Mouse (Mus musculus): ENCODE data around the gene Lef1. TPM values are rescaled to one million over a fixed set of nuclear protein-coding genes. Genes with fewer than 3 reads are reported as not detected.

Gene Lef1
- total RNA-seq, 2 experiments from 2014 or later, result 0.23 to 47.8 TPM

DNA sequence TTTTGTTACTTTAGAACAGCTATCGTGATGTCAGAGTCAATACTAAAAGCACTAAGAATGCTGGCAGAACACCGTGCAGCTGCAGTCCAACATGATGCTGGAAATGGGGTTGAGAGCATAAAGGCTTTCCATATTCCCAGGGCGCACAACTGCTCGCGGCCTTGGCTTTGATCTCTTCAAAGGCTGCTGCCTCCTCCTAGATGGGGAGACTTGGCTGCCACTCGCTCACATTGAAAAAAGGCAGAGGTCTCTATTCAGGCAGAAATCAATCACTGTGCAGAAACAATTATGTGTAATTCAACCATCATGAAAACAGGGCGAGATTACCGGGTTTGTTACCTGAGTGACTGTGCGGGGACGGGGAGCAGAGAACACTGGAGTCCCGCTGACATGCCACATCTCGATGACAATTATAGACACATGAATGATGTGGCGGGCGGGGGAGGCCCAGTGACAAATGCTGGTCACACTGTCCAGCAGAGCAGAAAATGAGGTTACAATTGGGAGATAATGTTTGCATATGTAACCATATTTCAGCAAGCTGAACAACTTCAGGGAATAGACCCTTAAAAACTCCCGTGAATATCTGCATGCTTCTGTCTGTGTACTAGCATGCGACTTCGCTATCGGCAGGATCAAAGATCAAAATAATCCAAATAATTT lies 27.0 kb downstream of the Lef1 start:
- ATAC-seq (replicated peaks; ENCODE audit: low FRiP score, low TSS enrichment, poor library complexity, severe bottlenecking), result no peak

GRCm38 (mm10) chr3:131138224-131138623 lies 28.0 kb downstream of the Lef1 start:
- no peak for ATAC-seq (replicated peaks; ENCODE audit: low FRiP score, low TSS enrichment, poor library complexity, severe bottlenecking)

DNA sequence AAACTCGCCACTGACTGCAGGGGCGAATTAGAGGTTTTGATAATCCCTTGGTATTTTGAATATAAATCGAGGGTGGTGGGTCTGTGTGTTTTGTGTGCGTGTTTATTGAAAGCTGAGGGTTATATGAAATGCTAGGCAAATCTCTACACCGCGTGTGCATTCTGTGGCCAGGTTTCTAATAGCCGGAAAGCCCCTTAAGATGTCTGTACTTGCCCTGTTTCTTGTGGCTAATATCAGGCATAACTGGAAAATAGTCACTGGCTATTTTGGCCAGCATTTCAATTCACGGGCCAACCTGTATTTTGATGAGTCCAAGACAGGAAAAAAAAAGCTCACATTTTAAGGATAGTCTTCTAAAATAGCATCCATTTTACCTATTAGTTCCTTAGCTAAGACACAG lies 28.5 kb downstream of the Lef1 start:
- no peak for ATAC-seq (replicated peaks; ENCODE audit: low FRiP score, low TSS enrichment, poor library complexity, severe bottlenecking)

DNA sequence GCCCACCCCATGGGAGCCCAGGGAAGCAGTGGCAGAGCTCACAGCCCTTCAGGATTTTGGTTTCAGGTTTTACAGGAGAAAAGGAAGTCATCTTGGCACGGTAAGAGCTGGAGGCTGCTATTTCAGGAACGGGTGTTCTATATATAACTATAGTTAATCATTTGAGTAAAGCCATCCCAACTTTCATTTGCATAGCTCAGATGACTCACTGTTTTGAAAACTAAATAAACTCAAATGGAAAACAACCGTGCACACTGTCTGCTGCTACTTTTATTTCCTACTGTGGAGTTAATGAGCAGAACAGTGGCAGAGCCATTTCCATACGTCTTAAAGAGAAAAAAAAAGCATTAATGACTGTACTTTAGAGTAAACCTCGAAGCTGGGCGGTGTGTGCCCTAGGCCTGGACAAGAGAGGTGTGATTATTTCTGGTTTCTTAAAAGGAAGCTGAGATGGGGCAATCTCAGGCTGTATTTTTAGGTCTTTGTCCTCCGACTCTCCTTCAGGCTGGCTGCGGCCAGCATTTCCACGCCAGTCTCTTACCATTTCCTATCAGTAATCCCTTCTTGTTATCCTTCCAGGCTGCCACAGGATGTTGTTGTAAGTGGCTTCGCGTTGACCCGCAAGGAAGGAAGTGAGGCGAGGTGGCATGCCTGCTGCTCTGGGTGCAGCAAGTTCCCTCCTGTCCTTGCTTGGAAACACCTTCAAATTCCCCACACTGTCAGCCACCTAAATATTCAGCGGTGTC lies 29.2 kb downstream of the Lef1 start:
- no peak for ATAC-seq (replicated peaks; ENCODE audit: low FRiP score, low TSS enrichment, poor library complexity, severe bottlenecking)

GRCm38 (mm10) chr3:131140091-131140462 lies 29.8 kb downstream of the Lef1 start:
- ATAC-seq (replicated peaks; ENCODE audit: low FRiP score, low TSS enrichment, poor library complexity, severe bottlenecking), result no peak

DNA sequence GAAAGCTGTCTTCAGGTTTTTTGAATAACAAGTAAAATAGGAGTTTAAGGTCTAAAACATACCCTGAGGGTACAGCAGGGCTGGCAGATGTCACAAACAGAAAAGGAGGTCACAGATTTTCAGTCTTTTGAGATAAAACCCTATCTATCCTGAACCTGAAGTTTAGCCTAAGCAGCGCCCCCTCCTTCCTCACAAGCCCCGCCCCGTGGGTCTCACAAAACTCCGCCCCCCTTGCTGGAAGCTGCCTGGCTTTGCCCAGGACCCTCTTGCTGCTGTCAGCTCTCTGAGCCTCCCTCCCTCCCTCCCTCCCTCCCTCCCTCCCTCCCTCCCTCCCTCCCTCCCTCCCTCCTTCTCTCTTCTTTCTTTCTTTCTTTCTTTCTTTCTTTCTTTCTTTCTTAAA lies 31.3 kb downstream of the Lef1 start:
- ATAC-seq (replicated peaks; ENCODE audit: low FRiP score, low TSS enrichment, poor library complexity, severe bottlenecking), result no peak

DNA sequence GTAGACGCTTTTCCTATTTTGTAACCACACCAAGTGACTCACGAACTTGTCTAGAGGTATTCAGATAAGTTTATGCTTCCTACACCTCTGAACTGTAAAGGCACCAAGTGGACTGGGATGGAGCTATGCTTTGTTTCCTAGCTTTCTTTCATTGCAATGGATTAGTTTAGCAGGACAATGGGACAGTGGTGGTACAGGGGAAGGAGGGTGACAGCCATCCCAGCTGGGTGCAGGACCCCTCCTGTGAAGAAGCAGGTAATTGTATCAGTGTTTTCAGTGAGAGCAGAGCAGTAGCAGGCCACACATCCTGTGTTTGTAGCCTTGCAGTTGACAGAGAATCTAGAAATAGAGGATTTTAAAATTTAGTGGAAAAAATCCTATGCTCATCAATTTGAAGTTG lies 34.0 kb downstream of the Lef1 start:
- ATAC-seq (replicated peaks; ENCODE audit: low FRiP score, low TSS enrichment, poor library complexity, severe bottlenecking), result no peak

DNA sequence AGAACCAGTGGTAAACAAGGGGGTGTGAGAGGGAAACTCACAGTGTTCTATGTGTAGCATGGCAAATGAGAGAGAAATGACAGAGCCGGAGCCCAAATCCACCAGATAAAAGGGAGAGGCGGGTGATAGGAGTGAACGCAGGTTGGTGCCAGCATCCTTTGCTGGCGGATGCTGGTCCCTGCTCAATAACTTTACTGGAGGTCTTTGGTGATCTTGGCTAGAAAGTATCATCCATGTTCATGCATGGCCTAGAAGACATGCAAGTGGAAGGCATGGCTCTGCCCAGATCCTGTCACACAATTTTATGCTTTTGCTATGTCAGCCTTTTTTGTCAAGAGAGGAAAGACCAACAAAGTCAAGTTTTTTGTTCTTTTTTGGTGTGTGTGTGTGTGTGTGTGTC lies 42.6 kb downstream of the Lef1 start:
- no peak for ATAC-seq (replicated peaks; ENCODE audit: low FRiP score, low TSS enrichment, poor library complexity, severe bottlenecking)

DNA sequence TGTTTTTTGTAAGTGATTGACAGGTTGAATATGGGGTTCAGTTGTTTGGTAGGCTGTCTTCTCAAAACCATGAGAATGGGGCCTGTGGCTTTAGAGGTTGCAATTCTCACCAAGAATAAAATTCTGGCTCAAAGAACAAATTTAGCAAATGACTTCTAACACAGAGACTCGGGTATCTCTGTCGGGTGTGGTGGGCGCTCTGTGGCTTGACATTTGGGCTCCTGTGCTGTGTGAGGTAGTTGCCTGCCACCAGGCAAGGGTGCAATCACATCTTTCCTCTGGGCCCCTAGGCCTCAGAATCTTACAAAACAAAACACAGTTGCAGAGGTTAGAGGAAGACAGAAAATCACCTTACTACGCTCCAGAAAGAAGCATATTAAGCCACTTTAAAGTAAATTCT lies 43.6 kb downstream of the Lef1 start:
- ATAC-seq (replicated peaks; ENCODE audit: low FRiP score, low TSS enrichment, poor library complexity, severe bottlenecking), result no peak

GRCm38 (mm10) chr3:131154576-131154975 lies 44.3 kb downstream of the Lef1 start:
- no peak for ATAC-seq (replicated peaks; ENCODE audit: low FRiP score, low TSS enrichment, poor library complexity, severe bottlenecking)

- no peak for ATAC-seq (replicated peaks; ENCODE audit: low FRiP score, low TSS enrichment, poor library complexity, severe bottlenecking)
Observed at GRCm38 (mm10) chr3:131155066-131155465, 44.8 kb downstream of the Lef1 start.

DNA sequence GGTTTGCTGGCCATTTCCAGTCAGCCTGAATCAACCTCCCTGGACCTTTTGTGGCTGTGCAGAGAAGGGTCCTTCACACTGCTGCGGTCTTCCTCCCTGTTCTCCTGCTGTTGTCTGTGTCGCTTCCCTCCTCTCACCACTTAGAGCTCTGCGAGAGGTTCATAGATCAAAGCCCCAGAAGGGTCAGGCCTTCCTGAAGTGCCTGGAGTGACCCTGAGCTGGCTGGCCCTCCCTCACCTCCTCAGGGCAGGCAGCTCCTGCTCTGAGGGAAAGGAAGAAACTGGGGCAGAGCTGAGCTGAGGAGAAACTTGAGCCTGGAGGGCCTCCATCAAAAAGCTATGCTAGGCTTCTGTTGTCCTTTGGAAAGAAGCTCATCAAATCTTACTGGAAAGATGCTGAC lies 45.4 kb downstream of the Lef1 start:
- ATAC-seq (replicated peaks; ENCODE audit: low FRiP score, low TSS enrichment, poor library complexity, severe bottlenecking), result no peak

- ATAC-seq (replicated peaks; ENCODE audit: low FRiP score, low TSS enrichment, poor library complexity, severe bottlenecking), result no peak
Observed at GRCm38 (mm10) chr3:131156377-131156776, 46.1 kb downstream of the Lef1 start.

DNA sequence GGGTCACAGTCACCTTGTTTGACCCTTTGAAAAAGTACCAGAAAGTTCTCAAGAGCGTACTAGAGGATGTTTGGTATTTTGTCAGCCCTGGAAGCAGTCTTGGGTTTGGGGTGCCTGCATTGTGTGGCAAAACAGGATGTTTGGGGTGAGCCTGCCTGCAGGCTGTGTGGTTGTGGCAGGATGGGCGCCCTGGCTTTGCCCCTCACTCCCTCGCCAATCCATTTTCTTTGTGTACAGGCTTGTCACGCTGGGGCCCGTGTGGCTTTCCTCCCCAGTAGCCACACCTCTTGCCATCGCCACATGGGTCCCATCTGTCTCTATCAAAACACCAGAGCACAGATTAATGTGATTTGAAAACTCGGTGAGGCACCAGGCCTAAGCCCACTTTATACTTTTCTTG lies 47.2 kb downstream of the Lef1 start:
- no peak for ATAC-seq (replicated peaks; ENCODE audit: low FRiP score, low TSS enrichment, poor library complexity, severe bottlenecking)

GRCm38 (mm10) chr3:131159204-131159760 lies 49.0 kb downstream of the Lef1 start:
- ATAC-seq (replicated peaks; ENCODE audit: low FRiP score, low TSS enrichment, poor library complexity, severe bottlenecking), result no peak

DNA sequence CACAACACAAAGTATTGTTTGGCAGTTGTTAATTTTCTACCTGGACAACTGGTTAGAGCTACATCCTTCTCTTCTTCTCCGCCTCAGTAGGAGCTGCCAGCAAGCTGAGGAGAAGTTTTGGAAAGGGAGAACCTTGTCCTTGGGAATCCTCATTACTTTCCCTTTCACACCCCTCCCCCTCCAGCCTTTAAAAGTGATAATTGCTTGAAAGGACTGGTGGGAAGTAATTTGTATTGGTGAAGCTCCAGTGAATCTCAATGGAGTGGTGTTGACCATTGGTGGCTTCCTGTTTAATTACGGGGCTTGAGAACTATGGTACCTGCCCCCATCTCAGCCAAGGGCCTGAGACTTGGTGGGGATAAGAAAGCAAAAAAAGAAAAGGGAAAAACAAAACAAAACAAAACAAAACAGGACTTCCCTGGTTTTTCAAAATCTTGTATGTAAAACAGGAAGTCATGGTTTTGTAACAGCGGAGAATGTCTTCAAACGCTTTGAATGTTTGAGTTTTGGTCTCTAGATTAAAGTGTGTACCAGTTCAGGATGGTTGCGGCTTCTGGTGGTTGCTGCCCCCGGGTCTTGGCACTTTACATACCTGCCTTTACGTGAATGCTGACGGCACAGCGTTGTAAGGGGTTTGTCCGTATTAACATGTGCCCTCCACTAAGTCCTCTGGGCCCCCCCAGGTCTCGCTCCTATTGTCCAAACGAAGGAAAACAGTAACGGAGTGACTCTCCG lies 49.8 kb downstream of the Lef1 start:
- ATAC-seq (replicated peaks; ENCODE audit: low FRiP score, low TSS enrichment, poor library complexity, severe bottlenecking), result no peak

DNA sequence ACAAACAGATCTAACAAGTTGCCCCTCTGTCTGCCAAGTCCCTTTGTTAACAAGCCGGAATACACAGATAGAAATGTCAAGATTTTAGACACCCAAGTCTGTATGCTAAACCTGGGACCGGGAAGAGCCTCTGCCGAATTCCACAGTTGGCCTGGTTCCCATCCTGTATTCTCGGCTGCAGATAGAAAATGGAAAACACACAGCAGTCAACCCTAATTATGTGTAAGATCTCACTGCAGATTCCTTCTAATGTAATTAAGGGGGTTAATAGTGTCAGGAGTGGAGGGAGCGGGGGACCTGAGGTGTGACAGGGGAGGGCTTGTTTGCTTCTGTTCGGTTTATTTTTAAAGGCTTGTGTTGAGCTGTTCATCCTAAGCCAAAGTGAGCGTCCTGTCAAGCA lies 50.6 kb downstream of the Lef1 start:
- no peak for ATAC-seq (replicated peaks; ENCODE audit: low FRiP score, low TSS enrichment, poor library complexity, severe bottlenecking)

- no peak for ATAC-seq (replicated peaks; ENCODE audit: low FRiP score, low TSS enrichment, poor library complexity, severe bottlenecking)
Observed at GRCm38 (mm10) chr3:131167731-131168130, 57.5 kb downstream of the Lef1 start.

- ATAC-seq (replicated peaks; ENCODE audit: low FRiP score, low TSS enrichment, poor library complexity, severe bottlenecking), result no peak
Observed at GRCm38 (mm10) chr3:131169161-131169560, 58.9 kb downstream of the Lef1 start.

- ATAC-seq (replicated peaks; ENCODE audit: low FRiP score, low TSS enrichment, poor library complexity, severe bottlenecking), result no peak
Observed at GRCm38 (mm10) chr3:131170099-131170643, 59.9 kb downstream of the Lef1 start.

Data from megakaryocyte-erythroid progenitor cell, adult 5-6 weeks (primary cell).